Mouse (Mus musculus): ENCODE results near the gene Anxa3. TPM values are rescaled to one million over a fixed set of nuclear protein-coding genes. Genes with fewer than 3 reads are reported as not detected.
A peak's percentile ranks its signal among the peaks of the same experiment; 100 is the strongest.

Gene Anxa3
- polyA plus RNA-seq (2015; fragmentation: Nextera tagmentation; extraction: Ambion mirVana): 13.9 and 15.0 TPM in 2 replicates

DNA sequence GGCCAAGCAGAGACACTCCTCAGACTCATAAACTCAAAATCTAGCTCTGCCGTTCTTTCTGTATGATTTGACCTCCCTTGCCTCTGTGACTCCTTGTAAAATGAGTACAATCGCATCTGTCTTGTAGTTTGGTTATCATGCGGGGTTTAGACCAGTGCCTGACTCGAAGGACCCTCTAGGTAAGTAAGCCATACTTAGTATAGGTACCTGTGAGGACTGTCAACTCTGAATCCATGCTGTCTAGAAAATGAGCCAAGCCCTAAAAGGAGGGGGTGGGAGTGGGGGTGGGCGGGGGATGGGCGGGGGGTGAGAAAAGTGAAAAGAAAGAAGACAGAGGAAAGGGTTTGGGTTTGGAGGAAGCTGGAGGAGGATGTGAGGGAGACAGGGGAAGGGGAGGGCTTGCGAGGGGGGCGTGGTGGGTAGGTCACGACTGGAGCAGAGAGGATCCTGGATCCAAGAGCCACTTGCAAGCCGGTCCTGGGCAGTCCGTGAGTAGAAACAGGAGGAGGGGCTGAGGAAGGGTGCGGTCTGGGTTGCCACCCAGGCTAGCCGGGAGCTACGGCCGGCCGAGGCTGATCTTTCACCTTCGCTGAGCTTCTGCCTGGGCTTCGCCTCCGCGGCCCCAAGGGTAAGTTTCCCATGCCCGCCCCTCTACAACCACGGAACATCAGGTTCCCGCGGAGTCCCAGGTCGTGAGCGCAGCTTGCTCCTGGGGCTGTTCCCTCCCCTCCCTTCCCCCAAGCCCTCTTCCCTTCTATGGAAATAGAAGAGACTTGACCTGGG lies at the start of gene Anxa3:
Gene Anxa3, plus strand, starts transcription at position 404 of the 783 bp plus-strand sequence.
- DNase-seq (ENCODE audit: low spot score): no peak

DNA sequence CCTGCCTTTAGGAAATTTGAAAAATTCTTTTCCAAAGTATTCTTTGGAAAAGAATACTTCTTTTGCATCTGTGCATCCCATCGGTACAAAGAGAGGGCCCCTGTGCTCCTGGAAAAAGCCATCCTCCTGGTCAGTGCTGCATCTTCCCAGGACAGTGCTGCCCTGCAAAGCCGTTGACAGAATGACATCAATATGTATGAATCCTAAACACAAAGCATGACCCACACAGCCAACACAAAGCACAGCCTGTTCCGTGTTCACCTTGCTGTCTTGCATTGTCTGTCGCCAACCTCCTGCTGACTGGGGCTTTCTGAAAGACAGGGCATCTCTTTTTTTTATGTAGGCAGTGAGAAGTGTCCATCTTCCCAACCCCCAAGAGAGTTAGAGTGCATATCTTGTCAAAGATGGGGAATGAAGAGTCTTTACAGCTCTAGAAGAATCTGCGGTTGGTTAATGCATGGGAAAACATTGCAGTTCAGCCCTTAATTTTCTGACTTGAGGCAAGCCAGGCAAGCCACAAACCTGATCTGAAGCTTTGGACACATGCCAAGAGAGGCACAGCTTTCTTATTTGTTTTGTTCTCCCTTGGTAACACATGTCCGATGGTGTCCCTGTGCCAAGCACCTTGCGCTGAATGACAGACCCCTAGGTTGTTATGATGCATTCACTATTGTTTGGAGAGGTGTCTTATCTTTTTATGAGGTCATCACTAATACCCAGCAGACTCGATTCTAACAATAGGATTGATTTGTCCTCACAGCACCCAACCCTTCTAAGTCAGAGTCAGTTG lies 45.7 kb upstream of the Anxa3 start:
- DNase-seq (ENCODE audit: low spot score): no peak

DNA sequence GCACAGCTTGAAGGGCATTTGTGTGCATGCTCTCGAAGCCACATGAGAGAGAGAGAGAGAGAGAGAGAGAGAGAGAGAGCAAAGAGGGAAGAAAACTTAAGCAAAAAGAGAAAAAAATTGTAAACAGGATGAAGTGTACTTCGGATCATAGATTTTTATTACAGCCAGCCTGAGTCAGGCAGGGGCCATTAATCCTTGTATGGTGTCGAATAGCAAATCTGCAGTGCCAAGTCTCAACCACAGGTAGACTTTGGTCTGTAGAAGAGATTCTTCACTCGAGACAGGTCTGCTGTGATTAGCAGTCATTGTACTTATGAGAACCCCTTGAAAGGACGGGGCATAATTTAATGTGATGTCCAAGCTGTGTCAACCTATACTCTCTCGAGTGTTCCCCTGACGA lies 35.5 kb upstream of the Anxa3 start:
- DNase-seq (ENCODE audit: low spot score): no peak

DNA sequence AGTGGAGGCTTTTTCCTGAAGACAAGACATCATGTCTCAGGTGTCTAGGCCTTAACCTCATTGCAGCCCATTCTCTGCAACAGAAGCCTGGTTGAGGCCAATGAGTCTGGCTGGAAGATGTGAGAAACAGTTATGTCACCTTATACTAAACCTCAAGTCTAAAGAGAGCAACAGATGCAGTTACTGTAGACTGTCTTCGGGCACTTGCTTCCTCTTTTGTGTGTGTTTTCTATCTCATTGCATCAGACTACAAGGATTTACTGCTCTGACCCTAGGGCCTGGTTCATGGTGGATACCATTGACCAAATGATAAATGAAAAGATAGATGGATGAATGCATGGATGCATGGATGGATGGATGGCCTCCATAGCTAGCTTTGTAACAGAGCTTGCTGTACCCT lies 31.1 kb upstream of the Anxa3 start:
- DNase-seq (ENCODE audit: low spot score): no peak

DNA sequence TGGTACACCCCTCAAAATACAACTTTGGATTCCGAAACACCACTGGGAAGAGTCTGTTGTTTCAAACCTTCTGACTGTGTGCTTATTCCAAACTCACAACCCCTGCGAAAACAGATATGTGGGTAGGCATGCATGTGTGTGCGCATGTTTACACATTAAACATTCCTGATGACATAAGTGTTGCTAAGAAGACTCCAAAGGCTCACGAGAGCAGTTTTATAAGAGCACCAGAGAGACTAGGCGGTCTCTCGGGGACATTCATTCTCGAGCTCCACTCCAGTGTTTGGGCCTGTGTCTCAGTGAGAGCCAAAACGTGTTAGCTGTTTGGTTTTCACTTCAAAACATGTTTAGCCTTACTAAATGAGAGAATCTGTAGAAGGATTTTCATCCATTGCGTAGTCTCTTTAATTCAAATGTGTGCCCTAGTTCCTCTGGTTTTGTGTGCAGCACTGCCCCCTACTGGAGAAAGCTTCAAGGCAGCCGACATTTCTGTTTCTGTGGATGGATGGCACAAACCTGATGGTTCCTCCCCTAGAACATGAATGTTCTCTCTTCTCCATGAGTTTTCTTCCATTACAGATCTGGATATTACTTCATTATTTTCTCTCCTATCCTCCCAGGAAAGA lies 24.2 kb upstream of the Anxa3 start:
- DNase-seq (ENCODE audit: low spot score): peak; percentile 42

DNA sequence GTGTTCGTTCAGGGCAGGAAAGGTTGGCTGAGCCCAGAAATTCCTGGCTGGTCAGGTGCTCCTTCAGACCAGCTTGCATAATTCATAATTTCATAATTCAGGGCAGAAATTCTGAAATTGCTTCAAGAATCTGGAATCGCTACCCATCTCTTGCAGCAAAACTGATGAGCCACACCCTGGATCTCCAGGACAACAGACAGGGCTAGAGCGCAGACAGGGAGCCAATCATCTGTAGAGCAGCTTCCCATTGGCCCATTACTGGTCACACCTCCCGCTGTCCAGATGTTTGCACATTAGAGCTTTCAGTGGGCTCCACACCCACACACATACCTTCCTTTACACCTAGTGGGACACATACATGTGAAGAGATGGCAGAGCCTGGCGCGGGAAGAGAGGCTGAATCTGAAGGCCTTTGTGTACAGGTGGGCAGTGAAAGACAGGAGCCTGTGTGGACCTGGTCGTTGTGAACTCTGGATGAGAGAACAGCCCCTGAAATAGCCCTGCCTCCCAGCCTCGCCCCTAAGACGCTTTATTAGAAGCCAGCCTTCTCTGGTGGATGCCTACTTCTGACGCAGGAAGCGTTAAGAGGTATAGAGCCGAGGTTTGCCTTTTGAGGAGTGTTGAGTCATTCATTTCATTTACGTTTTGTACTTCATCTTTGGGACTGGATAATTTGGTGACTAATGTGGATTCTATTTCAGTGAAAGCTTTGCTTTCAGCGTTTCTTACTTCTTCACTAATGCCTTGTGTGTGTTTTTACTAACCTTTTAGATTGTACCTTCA lies 9.4 kb upstream of the Anxa3 start:
- DNase-seq (ENCODE audit: low spot score): no peak

DNA sequence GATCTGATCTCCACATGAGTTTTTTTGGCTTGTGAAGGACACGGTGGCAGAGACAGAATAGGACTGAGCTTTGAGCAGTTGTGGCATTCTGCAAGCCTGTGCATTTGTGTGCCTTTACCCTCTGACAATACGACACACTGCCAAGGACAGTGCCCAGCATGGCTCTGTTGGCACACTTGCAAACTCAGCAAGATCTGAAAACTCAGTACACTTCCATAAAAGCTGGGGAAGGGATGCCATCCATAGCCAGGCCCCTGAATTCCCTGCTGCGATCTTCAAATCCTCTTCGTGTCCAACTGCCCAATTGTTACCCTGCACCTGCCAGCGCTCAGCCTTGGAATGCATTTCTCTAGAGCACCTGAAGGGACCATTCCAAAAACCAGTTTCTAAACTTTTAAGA lies 8.0 kb upstream of the Anxa3 start:
- DNase-seq (ENCODE audit: low spot score): no peak

DNA sequence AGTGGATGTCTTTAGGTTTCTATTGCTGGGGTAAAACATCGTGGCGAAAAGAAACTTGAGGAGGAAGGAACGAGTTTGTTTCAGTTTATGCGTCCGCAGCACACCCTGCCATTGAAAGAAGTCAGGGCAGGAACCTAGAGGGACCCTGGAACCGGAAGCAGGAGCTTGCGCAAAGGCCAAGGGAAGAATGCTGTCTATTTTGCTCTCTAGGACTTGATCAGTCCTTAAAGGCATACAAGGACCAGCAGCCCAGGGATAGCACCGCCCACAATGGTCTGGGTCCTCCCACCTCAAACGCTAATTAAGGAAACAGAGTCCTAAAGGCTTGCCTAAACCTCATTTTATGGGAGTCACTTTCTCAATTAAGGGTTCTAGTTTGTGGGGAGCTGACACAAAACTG lies 717 bp upstream of the Anxa3 start:
- no peak for DNase-seq (ENCODE audit: low spot score)

DNA sequence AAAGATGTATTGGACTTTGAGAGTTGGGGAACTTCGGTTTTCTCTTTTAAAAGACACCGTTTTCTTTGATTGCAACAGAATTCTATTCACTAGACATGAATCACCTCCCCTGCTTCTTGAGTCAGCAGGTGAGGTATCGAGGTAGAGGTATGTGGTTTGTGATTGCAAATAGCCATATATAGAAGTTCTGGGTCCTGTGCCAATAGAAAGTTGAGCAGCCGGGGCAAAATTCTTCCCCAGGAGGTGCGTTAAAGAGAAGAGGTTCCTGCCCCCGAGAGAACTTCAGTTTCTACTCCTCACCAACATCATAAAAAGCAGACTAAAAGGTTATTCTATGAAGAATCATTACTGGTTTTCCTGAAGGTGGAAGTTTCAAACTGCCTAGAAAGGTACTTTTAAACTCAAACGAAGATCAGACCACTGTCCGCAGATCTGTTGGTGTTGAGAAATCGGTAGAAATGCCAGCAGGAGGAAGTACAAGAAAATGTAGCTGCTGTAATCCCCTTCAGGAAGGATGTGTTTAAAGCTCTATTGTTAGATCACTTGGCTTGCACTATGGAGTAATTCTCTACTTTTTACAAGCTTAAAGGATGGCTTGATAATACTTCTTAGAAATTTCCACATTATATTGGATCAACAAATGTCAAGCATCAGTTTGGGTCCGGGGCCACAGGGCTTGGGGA lies 955 bp downstream of the Anxa3 start:
- DNase-seq (ENCODE audit: low spot score): no peak

DNA sequence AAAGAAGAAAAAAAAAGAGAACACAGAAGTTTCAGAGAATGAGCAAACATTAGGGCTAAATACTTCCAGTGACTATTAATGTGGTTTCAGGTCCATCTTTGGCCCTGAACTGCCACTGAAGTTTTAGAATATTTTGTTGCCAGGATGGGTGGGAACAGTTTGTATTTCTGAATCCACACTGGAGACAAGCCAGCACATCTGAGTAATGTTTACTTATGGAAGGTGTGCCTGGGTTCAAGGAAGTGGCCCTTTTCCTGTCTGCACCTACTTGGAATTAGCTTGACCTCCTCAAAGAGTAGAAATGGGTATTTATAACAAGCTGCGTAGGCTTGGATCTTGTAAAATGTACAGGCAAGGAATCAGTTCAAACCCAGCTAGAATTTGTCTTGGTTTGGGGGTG lies 2.6 kb downstream of the Anxa3 start:
- DNase-seq (ENCODE audit: low spot score): no peak

DNA sequence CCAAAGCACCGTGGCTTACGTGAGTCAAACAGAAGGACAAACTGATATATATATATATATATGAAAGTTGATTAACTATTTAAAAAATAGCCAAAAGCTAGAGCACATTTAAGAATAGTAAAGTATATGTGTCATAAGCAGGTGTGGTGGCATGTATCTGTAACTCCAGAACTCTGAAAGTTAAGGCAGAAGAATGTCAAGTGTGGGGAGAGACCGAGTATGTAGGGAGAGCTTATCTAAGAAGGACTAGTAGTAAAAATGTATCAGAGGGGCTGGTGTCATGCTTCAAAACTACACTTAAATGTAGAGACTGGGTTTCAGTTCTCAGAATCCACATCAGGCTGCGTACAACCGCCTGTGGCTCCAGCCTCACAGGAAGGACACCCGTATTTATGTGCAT lies 4.3 kb downstream of the Anxa3 start:
- no peak for DNase-seq (ENCODE audit: low spot score)

DNA sequence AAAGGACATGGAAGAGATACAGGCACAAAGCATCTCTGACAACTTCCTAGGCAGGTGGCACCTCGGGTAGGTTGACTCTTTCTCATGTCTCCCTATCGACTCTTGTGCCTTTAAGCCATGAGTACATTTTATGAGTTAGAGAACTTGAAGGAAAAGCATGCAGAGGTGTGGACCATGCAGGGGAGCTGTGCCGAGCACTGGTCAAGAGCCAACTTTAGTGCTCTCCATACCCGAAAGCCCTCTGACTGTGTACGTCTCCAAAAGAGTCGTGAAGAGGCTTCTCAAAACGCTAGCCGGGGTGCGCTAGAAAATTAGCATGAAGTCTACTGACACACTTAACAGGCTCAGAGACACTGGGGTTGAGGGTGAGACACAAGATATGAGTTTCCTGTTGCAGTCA lies 6.0 kb downstream of the Anxa3 start:
- no peak for DNase-seq (ENCODE audit: low spot score)

DNA sequence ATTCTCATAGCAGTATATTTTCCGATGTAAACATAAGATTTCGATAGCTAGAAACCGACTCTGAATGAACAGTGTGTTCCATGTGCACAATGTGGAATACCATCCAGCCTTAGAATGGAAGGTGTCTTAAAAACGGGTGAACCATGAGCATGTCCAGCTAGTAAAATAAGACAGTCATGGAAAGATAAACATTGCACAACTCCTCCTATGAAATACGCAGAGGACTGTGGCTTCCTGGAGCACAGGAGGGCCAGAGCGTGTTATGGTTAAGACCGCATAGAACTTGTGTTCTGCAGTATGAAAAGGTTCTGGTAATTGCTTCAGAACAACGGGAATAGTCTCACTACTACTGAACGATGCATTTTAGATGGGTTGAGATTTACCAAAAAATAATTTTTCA lies 6.8 kb downstream of the Anxa3 start:
- DNase-seq (ENCODE audit: low spot score): no peak

DNA sequence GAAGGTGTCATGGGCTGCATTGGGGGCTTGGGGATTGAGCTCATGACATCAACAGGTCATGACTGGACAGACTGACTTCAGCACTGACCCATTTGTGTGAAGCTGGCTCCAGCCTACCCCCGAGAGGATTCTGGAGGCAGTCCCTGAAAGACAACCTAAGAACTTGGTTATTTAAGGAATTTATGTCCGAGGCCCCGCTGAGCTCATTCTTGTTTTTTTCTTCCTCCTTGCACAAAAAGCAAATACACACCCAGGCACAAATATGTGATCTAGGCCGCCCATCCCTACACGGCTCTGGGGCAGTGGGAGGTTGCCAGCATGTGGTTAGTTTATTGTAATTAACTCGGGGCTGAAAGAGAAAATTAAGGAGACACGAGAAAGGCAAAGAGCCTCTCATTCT lies 9.0 kb downstream of the Anxa3 start:
- DNase-seq (ENCODE audit: low spot score): no peak

DNA sequence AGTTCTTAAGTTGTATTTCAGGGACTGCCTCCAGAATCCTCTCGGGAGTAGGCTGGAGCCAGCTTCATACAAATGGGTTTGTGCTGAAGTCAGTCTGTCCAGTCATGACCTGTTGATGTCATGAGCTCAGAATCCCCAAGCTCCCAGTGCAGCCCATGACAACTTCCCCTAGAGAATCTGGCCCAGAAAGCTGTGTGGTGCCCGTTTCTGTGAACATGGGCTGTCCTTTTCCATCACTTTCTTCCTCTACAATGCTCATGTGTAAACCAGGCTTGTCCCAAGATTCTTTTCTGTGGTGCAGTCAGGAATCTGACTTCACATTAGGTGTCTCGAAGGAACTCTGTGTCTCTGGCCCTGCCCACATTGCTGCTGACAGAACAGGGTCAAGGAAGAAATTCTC lies 10.0 kb downstream of the Anxa3 start:
- no peak for DNase-seq (ENCODE audit: low spot score)

DNA sequence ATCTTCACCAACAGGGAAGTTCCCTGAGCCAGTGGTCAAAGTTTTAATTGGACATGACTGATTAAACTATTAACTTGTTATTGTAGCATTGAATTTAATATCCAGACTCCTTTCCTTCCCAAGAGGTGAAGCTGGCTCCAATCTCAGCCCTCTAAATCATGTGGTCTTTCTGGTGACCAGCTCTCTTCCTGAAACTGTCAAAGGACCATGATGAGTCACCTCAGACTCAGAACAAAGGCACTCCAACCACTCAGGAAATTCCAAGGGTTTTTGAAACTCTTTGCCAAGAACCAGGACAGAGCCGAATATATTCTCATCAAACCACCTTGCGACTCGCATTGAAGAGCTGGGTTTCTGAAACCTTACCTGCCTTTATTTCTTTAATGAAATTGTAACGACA lies 11.2 kb downstream of the Anxa3 start:
- DNase-seq (ENCODE audit: low spot score): no peak

DNA sequence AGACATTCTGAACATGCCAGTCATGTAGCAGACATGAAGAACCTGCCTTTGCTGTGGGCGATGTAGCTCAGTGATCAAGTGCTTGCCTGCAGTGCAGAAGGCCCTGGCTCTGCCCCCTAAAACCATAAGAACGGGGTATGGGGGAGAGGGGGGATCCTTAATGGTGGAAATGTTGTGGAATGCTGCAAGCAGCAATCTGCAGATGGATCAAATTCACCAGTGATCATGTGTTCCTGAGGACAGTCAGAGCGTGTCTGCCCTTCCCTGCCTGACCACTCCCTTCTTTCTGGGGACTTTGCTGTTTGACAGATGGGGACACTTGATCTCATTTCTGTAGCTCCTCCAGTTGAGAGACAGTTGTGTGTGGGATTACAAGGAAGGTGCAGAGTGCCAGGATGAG lies 11.7 kb downstream of the Anxa3 start:
- DNase-seq (ENCODE audit: low spot score): no peak

DNA sequence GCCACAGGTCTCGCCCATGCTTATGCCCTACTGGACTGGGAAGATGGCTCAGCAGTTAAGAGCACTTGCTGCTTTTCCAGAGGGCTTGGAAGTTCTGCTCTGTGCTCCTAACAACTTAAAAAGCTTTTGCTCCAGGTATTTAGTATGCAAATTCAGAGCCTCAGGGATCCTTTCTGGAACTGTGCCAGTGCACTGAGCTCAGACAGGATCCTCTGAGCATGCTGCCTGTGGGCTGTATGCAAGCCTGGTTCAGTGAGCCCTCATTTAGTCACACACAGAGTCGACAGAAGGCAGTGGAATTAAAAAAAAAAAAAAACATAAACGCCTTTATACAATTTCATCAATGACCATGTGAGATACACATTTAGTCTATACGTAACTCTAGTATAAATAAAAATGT lies 17.5 kb downstream of the Anxa3 start:
- no peak for DNase-seq (ENCODE audit: low spot score)

DNA sequence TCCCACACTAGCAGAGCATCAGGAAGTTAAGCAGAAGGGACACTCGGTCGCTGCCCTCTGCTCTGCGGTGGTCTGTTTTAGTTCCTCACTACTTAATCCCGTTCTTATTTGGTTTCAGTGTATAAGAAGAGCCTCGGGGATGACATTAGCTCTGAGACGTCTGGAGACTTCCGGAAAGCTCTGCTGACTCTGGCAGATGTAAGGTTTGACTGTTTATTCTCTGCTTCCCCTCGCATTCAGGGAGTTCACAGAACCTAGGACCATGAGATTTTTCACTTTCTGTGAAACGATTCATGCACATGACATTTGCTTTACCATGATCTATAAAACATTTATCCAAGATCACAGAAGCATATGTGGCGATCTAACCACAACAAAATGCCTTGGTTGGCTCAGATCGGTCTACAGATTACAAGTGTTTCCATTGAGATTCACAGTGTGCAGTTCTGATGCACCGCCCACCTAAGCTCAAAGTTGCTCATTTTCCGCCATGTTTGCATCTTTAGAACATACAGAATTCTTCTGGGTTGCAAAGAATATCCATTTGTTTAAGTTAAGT lies 31.7 kb downstream of the Anxa3 start:
- DNase-seq (ENCODE audit: low spot score): peak; percentile 26

DNA sequence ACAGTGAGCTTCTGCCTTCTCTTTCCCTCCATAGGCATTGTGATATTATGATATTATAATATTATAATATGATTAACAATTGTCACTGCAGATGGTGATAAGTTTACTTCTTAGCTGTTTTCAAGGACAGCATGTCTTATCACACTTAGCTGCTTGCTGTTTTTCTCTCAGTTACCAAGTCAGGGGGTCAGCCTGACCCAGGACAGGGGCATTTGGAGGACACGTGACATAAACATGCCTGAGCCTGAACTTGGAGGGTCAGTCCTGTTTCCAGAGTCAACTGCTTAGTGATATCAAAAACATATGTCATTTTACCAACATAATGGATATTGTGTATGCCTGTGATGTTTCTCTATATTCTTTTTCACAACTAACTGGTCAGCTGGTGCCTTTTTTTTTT lies 34.0 kb downstream of the Anxa3 start:
- no peak for DNase-seq (ENCODE audit: low spot score)

DNA sequence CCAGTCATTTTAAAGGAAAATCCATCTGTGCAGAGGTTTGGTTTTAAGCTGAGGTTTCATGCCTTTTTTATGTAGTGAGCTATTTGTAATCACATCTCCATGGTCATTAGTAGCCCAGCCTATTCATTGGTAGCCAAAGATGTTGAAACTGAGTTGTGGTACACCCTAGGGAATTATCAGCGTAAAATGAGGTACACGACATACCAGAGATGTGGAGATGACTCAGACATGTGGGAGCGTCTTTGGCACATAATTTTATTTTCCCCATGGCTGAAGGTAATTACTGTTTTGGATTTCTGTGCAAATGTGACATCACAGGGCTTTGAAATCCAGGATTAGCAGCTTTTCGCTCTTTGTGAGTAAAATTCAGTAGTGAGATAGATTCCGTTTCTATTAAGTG lies 41.2 kb downstream of the Anxa3 start:
- no peak for DNase-seq (ENCODE audit: low spot score)
